In the genomic region with DNA sequence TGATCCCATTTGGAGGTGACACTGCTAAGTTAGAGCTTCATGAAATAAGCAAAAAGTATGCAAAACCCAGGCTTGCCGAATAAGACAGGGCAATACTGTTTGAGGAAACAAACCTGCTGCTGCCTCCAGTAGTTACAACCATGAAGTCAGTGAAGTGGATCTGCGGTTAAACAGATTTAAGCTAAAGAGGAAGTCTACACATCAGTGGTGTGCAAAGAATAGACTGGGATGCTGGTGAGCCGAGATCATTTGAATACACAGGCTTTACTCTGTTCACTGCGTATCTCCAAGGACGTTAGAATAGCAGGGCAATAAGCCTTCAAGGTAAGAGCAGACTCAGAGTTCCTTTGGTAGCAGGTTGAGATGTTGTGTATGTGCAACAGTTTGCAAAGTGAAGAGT, we compare ENCODE assay signal across 23 mouse cellular contexts.
DNase-seq lines count a peak whose midpoint lies in the region; ATAC-seq lines count a peak whose summit lies in the region.
"Had no signal": no experiment of that assay in that cellular context is flagged by ENCODE, and none has a peak within 500 bp of the region (broad histone marks: within the 10 kb centered on the region; RNA-seq: fewer than 3 reads in every experiment).

No protein-coding gene starts in this region.

- no peaks in the 10 kb centered on the region for H3K4me1 ChIP-seq in hindbrain, embryonic 12.5 days
- H3K4me1 ChIP-seq: embryonic facial prominence, embryonic 15.5 days; forebrain, embryonic 10.5 days; forebrain, embryonic 15.5 days; heart, embryonic 12.5 days; hindbrain, embryonic 10.5 days; hindbrain, embryonic 15.5 days had no signal

- no peak overlapping the region for H3K9ac ChIP-seq in hindbrain, embryonic 12.5 days
- H3K9ac ChIP-seq: embryonic facial prominence, embryonic 15.5 days; forebrain, embryonic 15.5 days; heart, embryonic 12.5 days; hindbrain, embryonic 15.5 days had no signal

- H3K4me2 ChIP-seq in hindbrain, embryonic 12.5 days (replicated peaks): no peak overlapping the region
- H3K4me2 ChIP-seq: embryonic facial prominence, embryonic 15.5 days; forebrain, embryonic 15.5 days; heart, embryonic 12.5 days; hindbrain, embryonic 15.5 days had no signal

- no peak overlapping the region for H3K4me3 ChIP-seq in hindbrain, embryonic 12.5 days
- H3K4me3 ChIP-seq: embryonic facial prominence, embryonic 15.5 days; erythroblast, embryonic 14.5 days; forebrain, embryonic 10.5 days; forebrain, embryonic 15.5 days; heart, adult 2 months; heart, embryonic 12.5 days; hindbrain, embryonic 10.5 days; hindbrain, embryonic 15.5 days had no signal

- peak; percentile 98 for ATAC-seq in neutrophil, adult 5-6 weeks (ENCODE audit: extremely low read depth, insufficient number of reproducible peaks, low FRiP score, poor library complexity, severe bottlenecking)
- no peak for ATAC-seq in hindbrain, embryonic 12.5 days (ENCODE audit: low FRiP score)
- ATAC-seq: activated CD4-positive, CD25-positive, alpha-beta regulatory T cell, adult 4 months; CD4-positive, CD25-positive, alpha-beta regulatory T cell, adult 4 months; forebrain, embryonic 15.5 days had no signal

- peak; percentile 3 for DNase-seq in lung, postnatal 36 days
- no peak for DNase-seq in lung, adult 18-20 months
- DNase-seq in B cell, adult 2 months: peak; percentile 47 to 61
- DNase-seq in c-Kit-positive CD71-negative TER-119-negative erythroid progenitor cells, embryonic 14.5 days (ENCODE audit: low read depth): peak; percentile 0
- no peak for DNase-seq in frontal cortex, postnatal 14 days (ENCODE audit: low spot score in 2 of 2)
- DNase-seq: adrenal gland, adult 2 months; adrenal gland, postnatal 25 days; cerebellum, adult 2 months; cerebellum, postnatal 10 days; embryo, embryonic 11 days; gastrocnemius, postnatal 10 days; heart, adult 2 months had no signal

- no peaks in the 10 kb centered on the region for H3K9me3 ChIP-seq in hindbrain, embryonic 12.5 days (replicated peaks)
- H3K9me3 ChIP-seq: embryonic facial prominence, embryonic 15.5 days; forebrain, embryonic 15.5 days; heart, embryonic 12.5 days had no signal

- no peak overlapping the region for H3K27ac ChIP-seq in hindbrain, embryonic 12.5 days
- H3K27ac ChIP-seq: embryonic facial prominence, embryonic 15.5 days; forebrain, embryonic 10.5 days; forebrain, embryonic 15.5 days; heart, adult 2 months; hindbrain, embryonic 10.5 days; hindbrain, embryonic 15.5 days had no signal

- no peaks in the 10 kb centered on the region for H3K36me3 ChIP-seq in hindbrain, embryonic 12.5 days
- H3K36me3 ChIP-seq: embryonic facial prominence, embryonic 15.5 days; forebrain, embryonic 10.5 days; forebrain, embryonic 15.5 days; heart, embryonic 12.5 days; hindbrain, embryonic 10.5 days; hindbrain, embryonic 15.5 days had no signal

- WGBS in hindbrain, embryonic 12.5 days: 91% methylated on average over 5 of the region's 5 CpGs

- no peaks in the 10 kb centered on the region for H3K27me3 ChIP-seq in hindbrain, embryonic 12.5 days
- H3K27me3 ChIP-seq: embryonic facial prominence, embryonic 15.5 days; forebrain, embryonic 15.5 days; heart, embryonic 12.5 days; hindbrain, embryonic 15.5 days had no signal

Comparison
In these comparisons a context has a peak if more than half of its experiments do, and no peak if none do; other contexts are left out.
1. DNase-seq: peak in lung, postnatal 36 days (single experiment), B cell, adult 2 months (2 of 2) and c-Kit-positive CD71-negative TER-119-negative erythroid progenitor cells, embryonic 14.5 days (single experiment); none in lung, adult 18-20 months (0 of 2) and frontal cortex, postnatal 14 days (0 of 2).